27 mouse cellular contexts compared by ENCODE assay signal in the genomic region with DNA sequence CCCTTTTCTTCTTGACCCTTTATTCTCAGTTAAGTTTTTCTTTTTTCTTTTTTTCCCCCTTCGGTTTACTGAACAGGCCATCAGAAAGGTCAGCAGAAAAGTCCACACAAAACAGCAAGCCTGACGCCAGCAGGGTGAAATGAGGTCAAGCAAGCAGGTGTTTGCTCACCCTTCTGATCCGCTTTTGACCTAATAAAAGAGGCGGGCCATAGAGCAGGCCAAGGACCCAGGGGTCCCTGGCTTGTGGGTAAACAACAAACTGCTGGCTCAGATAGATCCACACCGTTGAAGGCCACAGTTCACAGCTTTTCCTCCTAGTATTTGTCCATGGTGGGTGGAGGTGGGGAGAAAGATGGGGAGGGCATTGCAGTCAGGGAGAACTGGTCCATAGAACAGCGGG. TPM values are rescaled to one million over a fixed set of nuclear protein-coding genes. Genes with fewer than 3 reads are reported as not detected.
A peak's percentile ranks its signal among the peaks of the same experiment; 100 is the strongest.
DNase-seq lines count a peak whose midpoint lies in the region; ATAC-seq and TF ChIP-seq lines count a peak whose summit lies in the region.
"Had no signal": no experiment of that assay in that cellular context is flagged by ENCODE, and none has a peak within 500 bp of the region (broad histone marks: within the 10 kb centered on the region; RNA-seq: fewer than 3 reads in every experiment).

No protein-coding gene starts in this region.

- H3K9ac ChIP-seq in ES-E14 (ENCODE audit: insufficient read depth, low read depth, low read length, poor library complexity, severe bottlenecking), result peak overlapping the region; percentile 52; the same call in 1 of the 2 replicates
- H3K9ac ChIP-seq: embryonic facial prominence, embryonic 12.5 days; forebrain, embryonic 12.5 days; hindbrain, embryonic 12.5 days; lung, embryonic 14.5 days; stomach, embryonic 15.5 days had no signal

- no peaks in the 10 kb centered on the region for H3K27me3 ChIP-seq in kidney, adult 2 months (replicated peaks; ENCODE audit: control insufficient read depth, insufficient read depth, low read length)
- H3K27me3 ChIP-seq: embryonic facial prominence, embryonic 12.5 days; stomach, embryonic 15.5 days had no signal

- 48% methylated on average over 6 of the region's 6 CpGs for WGBS in kidney, adult 2 months

- TF ChIP-seq CTCF in kidney, adult 2 months (conservative IDR thresholded peaks at IDR 0.05; ENCODE audit: insufficient read depth, insufficient read length, low read depth, low read length), result no peak

- peak; percentile 11 for DNase-seq in kidney, adult 2 months
- no peak for DNase-seq in kidney, postnatal 4 days
- no peak for DNase-seq in ES-E14 (ENCODE audit: low read depth, low spot score)
- DNase-seq in kidney, postnatal 14 days, result peak; percentile 7
- peak; percentile 27 for DNase-seq in retina, embryonic 14.5 days (ENCODE audit: low spot score)
- no peak for DNase-seq in layer of hippocampus, adult 11-12 months (ENCODE audit: low spot score)
- DNase-seq: cerebellum, adult 18-20 months; cerebellum, postnatal 25 days; gastrocnemius, postnatal 25 days; lung, embryonic 14.5 days; lung, postnatal 36 days; midbrain, embryonic 14.5 days; thymus, postnatal 25 days had no signal

- H3K4me1 ChIP-seq in kidney, adult 2 months (ENCODE audit: control insufficient read depth, insufficient read depth, low read length), result peaks cover 5% of the 10 kb centered on the region
- H3K4me1 ChIP-seq in ES-E14 (ENCODE audit: control insufficient read depth in 2 of 2, insufficient read depth in 2 of 2, low read length in 2 of 2, poor library complexity in 1 of 2), result peaks cover 0 to 22% of the 10 kb centered on the region in 2 experiments; a peak in 2 of 4 replicates

- in situ Hi-C loops in ES-E14 (cut with MboI; ENCODE audit: low sequenced_read_pairs in 2 of 2, unreplicated experiment in 2 of 2), result no loop called here

- no peak overlapping the region for H3K4me3 ChIP-seq in kidney, adult 2 months (ENCODE audit: insufficient read depth, low read depth, low read length)
- no peak overlapping the region for H3K4me3 ChIP-seq in ES-E14 (ENCODE audit: insufficient read depth in 1 of 2, low read depth in 1 of 2, low read length in 2 of 2, poor library complexity in 1 of 2, severe bottlenecking in 1 of 2)
- H3K4me3 ChIP-seq: embryonic facial prominence, embryonic 12.5 days; forebrain, embryonic 12.5 days; hindbrain, embryonic 12.5 days; left cerebral cortex, adult 2 months; megakaryocyte, embryonic 14.5 days; stomach, embryonic 15.5 days had no signal

- no peak overlapping the region for H3K27ac ChIP-seq in kidney, adult 2 months (ENCODE audit: insufficient read depth, low read depth, low read length)
- peak overlapping the region; percentile 38; the same call in 1 of the 2 replicates for H3K27ac ChIP-seq in ES-E14 (ENCODE audit: insufficient read depth, low read depth, low read length, poor library complexity, severe bottlenecking)
- H3K27ac ChIP-seq: embryonic facial prominence, embryonic 12.5 days; forebrain, embryonic 12.5 days; hindbrain, embryonic 12.5 days; left cerebral cortex, adult 2 months; stomach, embryonic 15.5 days had no signal

- ATAC-seq in megakaryocyte-erythroid progenitor cell, adult 5-6 weeks (replicated peaks; ENCODE audit: low FRiP score, low TSS enrichment, poor library complexity, severe bottlenecking), result no peak
- ATAC-seq: intestine, postnatal 0 days had no signal

- H3K9me3 ChIP-seq in ES-E14 (ENCODE audit: control insufficient read depth, insufficient read depth, low read depth, low read length), result no peaks in the 10 kb centered on the region
- H3K9me3 ChIP-seq: embryonic facial prominence, embryonic 12.5 days; forebrain, embryonic 12.5 days; hindbrain, embryonic 12.5 days; megakaryocyte, embryonic 14.5 days; stomach, embryonic 15.5 days had no signal

- TF ChIP-seq POLR2A in kidney, adult 2 months (IDR thresholded peaks at IDR 0.05; ENCODE audit: low read depth, low read length), result no peak

- no peaks in the 10 kb centered on the region for H3K36me3 ChIP-seq in kidney, adult 2 months (ENCODE audit: control insufficient read depth, insufficient read depth, low read length)
- H3K36me3 ChIP-seq in ES-E14 (ENCODE audit: control insufficient read depth, insufficient read depth, low read length, poor library complexity, severe bottlenecking), result no peaks in the 10 kb centered on the region
- H3K36me3 ChIP-seq: embryonic facial prominence, embryonic 12.5 days; forebrain, embryonic 12.5 days; hindbrain, embryonic 12.5 days; stomach, embryonic 15.5 days had no signal

TF ChIP-seq in ES-E14, 5 proteins besides CTCF, POLR2A, EP300 and RAD21:
- TF ChIP-seq HCFC1 (IDR thresholded peaks at IDR 0.05; ENCODE audit: borderline replicate concordance, insufficient read depth, low read length), result no peak
- TF ChIP-seq ZNF384 (IDR thresholded peaks at IDR 0.05; ENCODE audit: low read depth, low read length), result no peak
- no peak for TF ChIP-seq MAFK (IDR thresholded peaks at IDR 0.05; ENCODE audit: insufficient read depth, low read depth, low read length)
TF ChIP-seq in ES-E14: peak in this region for 0.

RNA-seq across cellular contexts. Expression of a gene that starts 2.7 kb away (rescaled TPM):
- 0.03 TPM in 1 of 2 replicates, not detected in the other for polyA plus RNA-seq in kidney, adult 2 months (2012; rRNA removed)
- total RNA-seq in ES-E14 (2012; rRNA removed), result 0.85 and 2.6 TPM in 2 replicates
- not detected in 2 replicates for total RNA-seq in megakaryocyte-erythroid progenitor cell, adult 5-6 weeks (2014; fragmentation: Nextera tagmentation)
- total RNA-seq in megakaryocyte-erythroid progenitor cell, adult 5-6 weeks (2017), result not detected in 2 replicates
- total RNA-seq: adrenal gland, adult 18-20 months; gastrocnemius, postnatal 25 days; heart, adult 8-10 months; heart, postnatal 25 days; layer of hippocampus, postnatal 10 days; left cerebral cortex, adult 2 months; left cerebral cortex, postnatal 36 days had no signal

RNA-seq across cellular contexts. Expression of a gene that starts 3.3 kb away (rescaled TPM):
- 3.1 and 3.3 TPM in 2 replicates for polyA plus RNA-seq in kidney, adult 2 months (2012; rRNA removed)
- total RNA-seq in ES-E14 (2012; rRNA removed), result 0.16 and 0.40 TPM in 2 replicates
- not detected in 2 replicates for total RNA-seq in megakaryocyte-erythroid progenitor cell, adult 5-6 weeks (2014; fragmentation: Nextera tagmentation)
- not detected in 2 replicates for total RNA-seq in megakaryocyte-erythroid progenitor cell, adult 5-6 weeks (2017)
- total RNA-seq: adrenal gland, adult 18-20 months; gastrocnemius, postnatal 25 days; heart, adult 8-10 months; heart, postnatal 25 days had no signal
- polyA plus RNA-seq: intestine, postnatal 0 days; midbrain, embryonic 14.5 days had no signal

RNA-seq across cellular contexts. Expression of a gene that starts 46.3 kb away (rescaled TPM):
- polyA plus RNA-seq in kidney, adult 2 months (2012; rRNA removed), result 30.8 and 32.7 TPM in 2 replicates
- total RNA-seq in ES-E14 (2012; rRNA removed), result 77.7 and 103 TPM in 2 replicates
- total RNA-seq in megakaryocyte-erythroid progenitor cell, adult 5-6 weeks (2014; fragmentation: Nextera tagmentation), result 264 and 276 TPM in 2 replicates
- total RNA-seq in megakaryocyte-erythroid progenitor cell, adult 5-6 weeks (2017), result 328 and 443 TPM in 2 replicates

RNA-seq across cellular contexts. Expression of a gene that starts 54.6 kb away (rescaled TPM):
- 0.22 and 0.26 TPM in 2 replicates for polyA plus RNA-seq in kidney, adult 2 months (2012; rRNA removed)
- total RNA-seq in ES-E14 (2012; rRNA removed), result 2.2 and 5.7 TPM in 2 replicates
- not detected in 2 replicates for total RNA-seq in megakaryocyte-erythroid progenitor cell, adult 5-6 weeks (2014; fragmentation: Nextera tagmentation)
- not detected in 2 replicates for total RNA-seq in megakaryocyte-erythroid progenitor cell, adult 5-6 weeks (2017)
- polyA plus RNA-seq: embryonic facial prominence, embryonic 12.5 days; heart, embryonic 14.5 days; midbrain, embryonic 14.5 days had no signal

Comparison
In these comparisons a context has a peak if more than half of its experiments do, and no peak if none do; other contexts are left out.
1. DNase-seq: peak in kidney, adult 2 months (single experiment), kidney, postnatal 14 days (single experiment) and retina, embryonic 14.5 days (single experiment); none in kidney, postnatal 4 days (0 of 2), ES-E14 (single experiment) and layer of hippocampus, adult 11-12 months (single experiment).